Mouse (Mus musculus): ENCODE data around the gene Olfr49. TPM values are rescaled to one million over a fixed set of nuclear protein-coding genes. Genes with fewer than 3 reads are reported as not detected.

Gene Olfr49
- polyA plus RNA-seq (2012) = not detected in 2 replicates

DNA sequence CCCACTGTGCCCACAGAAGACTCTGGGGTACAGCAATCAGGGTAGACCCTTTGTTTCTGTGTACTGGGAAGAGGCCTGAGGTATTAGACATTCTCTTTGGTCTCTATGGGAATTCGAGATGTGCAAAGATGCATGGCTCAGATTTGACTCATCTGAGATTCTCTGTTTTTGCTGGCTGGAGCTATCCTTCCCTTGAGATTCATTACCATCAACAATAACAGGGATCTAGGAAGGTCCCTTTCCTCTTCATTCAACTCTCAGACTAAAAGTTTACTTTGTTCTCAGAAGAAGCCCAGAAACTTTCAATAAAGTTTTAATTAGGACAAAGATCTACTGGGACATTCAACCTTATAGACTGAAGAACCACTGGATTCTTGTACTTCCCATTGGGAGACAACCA is at the start of gene Olfr49:
Gene Olfr49 (minus strand): TSS at position 101 of the 400 bp plus-strand sequence.
- H3K27me3 ChIP-seq (ENCODE audit: control insufficient read depth) = peaks cover 4% of the 10 kb centered on the region; the same call in 1 of the 2 replicates
- no peak within 1 kb of the TSS for H3K4me3 ChIP-seq (replicated peaks)
- no peaks in the 10 kb centered on the region for H3K4me1 ChIP-seq (ENCODE audit: control insufficient read depth)
- H3K36me3 ChIP-seq (ENCODE audit: control insufficient read depth) = no peaks in the 10 kb centered on the region
- no peak for TF ChIP-seq TAL1 (IDR thresholded peaks at IDR 0.05; ENCODE audit: low read length)
- TF ChIP-seq GATA1 (IDR thresholded peaks at IDR 0.05; ENCODE audit: low read length) = no peak
- no peaks in the 10 kb centered on the region for H3K9me3 ChIP-seq (ENCODE audit: control insufficient read depth, low read length)

DNA sequence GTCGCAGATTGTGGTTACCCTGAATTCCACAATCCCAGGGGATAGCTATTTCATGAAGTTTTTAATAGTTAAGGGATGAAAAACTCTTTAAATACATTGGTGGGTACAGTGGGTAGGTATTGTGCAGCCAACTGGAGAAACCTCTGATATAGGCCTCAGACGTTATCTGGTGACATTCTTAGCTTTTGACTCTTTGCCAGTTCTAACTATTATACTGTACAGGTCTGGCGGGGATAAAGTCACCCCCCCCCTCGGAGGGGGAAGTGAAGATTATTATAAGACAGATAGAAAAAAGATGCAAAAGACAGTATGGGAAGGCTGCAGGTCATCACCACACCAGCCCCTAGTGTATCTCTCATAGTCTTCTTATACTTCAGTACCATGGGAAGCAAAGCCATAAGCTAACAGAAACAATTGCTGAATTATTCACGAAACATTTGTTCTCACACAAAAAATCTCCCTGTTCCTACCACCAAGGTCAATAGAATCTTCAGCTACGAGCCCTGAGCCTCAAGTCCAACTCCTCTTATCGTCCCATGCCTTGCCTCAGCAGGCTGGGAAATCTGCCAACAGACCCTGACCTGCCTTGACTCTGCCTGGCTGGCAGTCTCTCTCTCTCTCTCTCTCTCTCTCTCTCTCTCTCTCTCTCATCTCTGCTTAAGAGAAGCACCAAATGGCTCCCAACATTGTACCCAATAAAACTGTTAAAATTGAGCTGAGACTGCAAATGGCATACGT is 48.9 kb upstream of the Olfr49 start:
- Histone ChIP-seq H3K4me3 (replicated peaks) (no peak overlapping the region), H3K36me3 (ENCODE audit: control insufficient read depth) (no peaks in the 10 kb centered on the region), H3K4me1 (ENCODE audit: control insufficient read depth) (no peaks in the 10 kb centered on the region), H3K9me3 (ENCODE audit: control insufficient read depth, low read length) (no peaks in the 10 kb centered on the region), H3K27me3 (ENCODE audit: control insufficient read depth) (no peaks in the 10 kb centered on the region)
- TF ChIP-seq TAL1 (IDR thresholded peaks at IDR 0.05; ENCODE audit: low read length) (no peak), GATA1 (IDR thresholded peaks at IDR 0.05; ENCODE audit: low read length) (no peak)

DNA sequence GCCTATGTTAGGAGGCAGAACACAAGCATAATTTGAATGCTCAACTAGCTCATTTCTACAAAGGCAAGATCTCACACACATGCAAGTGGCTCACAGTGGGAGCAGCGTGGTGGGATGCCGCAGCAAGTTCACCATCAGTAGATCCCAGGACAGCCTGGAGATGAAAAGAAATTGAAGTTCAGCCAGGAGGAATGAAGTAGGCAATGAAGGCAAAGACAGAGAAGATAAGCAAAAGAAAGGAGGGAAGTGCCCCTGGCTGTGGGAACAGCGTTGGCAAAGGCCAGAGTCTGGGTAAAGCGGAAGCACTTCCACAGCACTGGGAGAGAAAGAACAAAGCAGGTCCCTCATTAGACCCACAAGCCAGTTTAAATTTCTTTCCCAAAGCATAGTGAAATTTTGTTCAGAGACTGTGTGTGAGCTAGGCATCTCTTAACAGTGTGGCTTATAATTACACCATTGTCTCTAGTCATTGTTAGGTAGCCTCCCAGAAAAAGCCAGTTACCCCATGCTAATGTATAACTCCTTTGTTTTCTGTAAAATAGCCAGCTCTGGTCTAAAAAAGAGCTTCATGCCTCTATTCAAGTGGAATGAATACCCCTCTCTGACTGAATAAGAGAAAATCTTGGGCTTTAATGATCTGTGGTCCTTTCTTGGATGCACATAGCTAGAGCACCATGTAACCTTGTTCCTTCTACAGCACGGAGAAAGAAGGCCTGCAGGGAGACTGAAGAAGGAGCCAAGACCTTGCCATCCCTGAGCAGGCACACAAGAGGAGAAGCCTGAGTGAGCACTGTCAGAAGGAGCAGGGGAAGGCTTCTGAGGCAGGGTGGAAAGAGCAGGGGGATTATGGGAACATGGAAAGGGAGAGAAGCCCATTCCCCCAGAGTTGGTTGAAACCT is 47.7 kb upstream of the Olfr49 start:
- no peak overlapping the region for H3K4me3 ChIP-seq (replicated peaks)
- H3K36me3 ChIP-seq (ENCODE audit: control insufficient read depth) = no peaks in the 10 kb centered on the region
- TF ChIP-seq GATA1 (IDR thresholded peaks at IDR 0.05; ENCODE audit: low read length) (no peak), TAL1 (IDR thresholded peaks at IDR 0.05; ENCODE audit: low read length) (no peak)
- H3K9me3 ChIP-seq (ENCODE audit: control insufficient read depth, low read length) = no peaks in the 10 kb centered on the region
- H3K27me3 ChIP-seq (ENCODE audit: control insufficient read depth) = no peaks in the 10 kb centered on the region
- H3K4me1 ChIP-seq (ENCODE audit: control insufficient read depth) = no peaks in the 10 kb centered on the region

DNA sequence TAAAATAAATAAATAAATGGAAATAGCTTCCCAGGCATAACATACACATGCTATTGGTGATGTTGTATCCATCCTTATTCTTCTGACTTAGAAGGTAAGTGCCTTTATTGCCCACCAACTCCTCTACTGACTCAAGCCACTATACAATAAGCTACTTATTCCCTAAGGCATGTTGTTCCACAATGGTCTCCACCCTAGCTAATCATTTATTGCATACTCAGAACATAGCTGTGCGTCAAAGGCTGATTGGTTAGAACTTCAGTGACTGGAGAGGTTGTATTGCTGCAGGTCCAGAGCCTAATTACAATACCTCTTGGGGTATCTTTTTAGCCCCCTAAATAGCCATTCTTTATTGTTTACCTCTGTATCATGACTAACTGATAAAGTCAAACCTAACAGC is 46.4 kb upstream of the Olfr49 start:
- no peak overlapping the region for H3K4me3 ChIP-seq (replicated peaks)
- H3K9me3 ChIP-seq (ENCODE audit: control insufficient read depth, low read length) = no peaks in the 10 kb centered on the region
- TF ChIP-seq GATA1 (IDR thresholded peaks at IDR 0.05; ENCODE audit: low read length) (no peak), TAL1 (IDR thresholded peaks at IDR 0.05; ENCODE audit: low read length) (no peak)
- no peaks in the 10 kb centered on the region for H3K27me3 ChIP-seq (ENCODE audit: control insufficient read depth)
- no peaks in the 10 kb centered on the region for H3K4me1 ChIP-seq (ENCODE audit: control insufficient read depth)
- no peaks in the 10 kb centered on the region for H3K36me3 ChIP-seq (ENCODE audit: control insufficient read depth)

DNA sequence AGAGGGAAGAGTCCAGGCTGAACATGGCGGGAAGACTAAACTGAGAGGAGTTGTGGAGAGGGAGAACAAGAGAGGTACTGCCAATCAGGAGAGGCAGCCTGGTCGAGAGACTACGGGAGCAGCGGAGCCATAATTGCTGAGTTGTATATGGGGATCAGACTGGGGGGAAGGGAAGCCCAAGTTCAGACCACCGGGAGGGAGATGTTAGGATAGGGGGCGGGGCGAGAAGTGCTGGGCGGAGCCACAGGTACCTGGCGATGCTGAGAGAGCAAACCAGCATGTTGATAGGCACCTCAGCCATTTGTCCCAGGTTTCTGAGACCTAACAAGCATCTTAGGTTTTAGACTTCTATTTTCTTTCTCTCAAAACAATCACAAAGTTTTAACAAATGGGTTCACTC is 44.5 kb upstream of the Olfr49 start:
- Histone ChIP-seq H3K4me3 (replicated peaks) (no peak overlapping the region), H3K36me3 (ENCODE audit: control insufficient read depth) (no peaks in the 10 kb centered on the region), H3K27me3 (ENCODE audit: control insufficient read depth) (no peaks in the 10 kb centered on the region), H3K9me3 (ENCODE audit: control insufficient read depth, low read length) (no peaks in the 10 kb centered on the region), H3K4me1 (ENCODE audit: control insufficient read depth) (no peaks in the 10 kb centered on the region)
- TF ChIP-seq GATA1 (IDR thresholded peaks at IDR 0.05; ENCODE audit: low read length) = no peak
- no peak for TF ChIP-seq TAL1 (IDR thresholded peaks at IDR 0.05; ENCODE audit: low read length)

DNA sequence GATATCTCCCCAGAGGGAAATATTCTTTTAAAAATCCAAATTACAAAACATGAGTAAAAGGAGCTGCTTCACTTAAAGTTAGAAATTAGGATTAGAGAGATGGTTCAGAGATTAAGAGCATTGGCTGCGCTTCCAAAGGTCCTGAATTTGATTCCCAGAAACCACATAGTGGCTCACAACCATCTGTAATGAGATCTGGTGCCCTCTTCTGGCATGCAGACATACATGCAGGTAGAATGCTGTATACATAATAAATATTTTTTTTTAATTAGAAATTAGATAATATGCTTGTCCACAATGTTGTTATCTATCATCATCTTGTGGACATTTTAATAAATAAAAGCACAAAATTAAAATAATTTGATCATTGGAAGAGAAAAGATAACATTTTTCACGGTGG is 43.8 kb upstream of the Olfr49 start:
- TF ChIP-seq GATA1 (IDR thresholded peaks at IDR 0.05; ENCODE audit: low read length) (no peak), TAL1 (IDR thresholded peaks at IDR 0.05; ENCODE audit: low read length) (no peak)
- Histone ChIP-seq H3K9me3 (ENCODE audit: control insufficient read depth, low read length) (no peaks in the 10 kb centered on the region), H3K4me3 (replicated peaks) (no peak overlapping the region), H3K4me1 (ENCODE audit: control insufficient read depth) (no peaks in the 10 kb centered on the region), H3K27me3 (ENCODE audit: control insufficient read depth) (no peaks in the 10 kb centered on the region), H3K36me3 (ENCODE audit: control insufficient read depth) (no peaks in the 10 kb centered on the region)

DNA sequence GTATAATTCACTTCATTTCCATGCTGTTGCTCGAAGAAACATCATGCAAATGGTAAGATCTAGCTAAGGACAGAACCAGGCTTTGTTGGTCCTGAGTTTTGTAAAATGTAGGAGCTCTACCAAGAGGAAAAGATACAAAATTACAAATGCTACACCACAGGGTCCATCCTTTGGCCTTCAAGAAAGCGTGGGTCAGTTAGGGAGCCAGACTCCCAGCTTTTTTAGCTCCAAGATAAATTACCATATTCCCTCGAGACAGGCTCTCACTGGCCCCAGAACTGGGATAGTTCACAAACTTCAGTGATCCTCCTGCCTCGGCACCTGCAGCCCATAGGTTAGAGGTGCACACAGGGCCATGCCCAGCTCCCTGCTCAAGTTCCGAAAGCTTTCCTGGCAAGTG is 39.7 kb upstream of the Olfr49 start:
- TF ChIP-seq TAL1 (IDR thresholded peaks at IDR 0.05; ENCODE audit: low read length) = no peak
- TF ChIP-seq GATA1 (IDR thresholded peaks at IDR 0.05; ENCODE audit: low read length) = no peak

DNA sequence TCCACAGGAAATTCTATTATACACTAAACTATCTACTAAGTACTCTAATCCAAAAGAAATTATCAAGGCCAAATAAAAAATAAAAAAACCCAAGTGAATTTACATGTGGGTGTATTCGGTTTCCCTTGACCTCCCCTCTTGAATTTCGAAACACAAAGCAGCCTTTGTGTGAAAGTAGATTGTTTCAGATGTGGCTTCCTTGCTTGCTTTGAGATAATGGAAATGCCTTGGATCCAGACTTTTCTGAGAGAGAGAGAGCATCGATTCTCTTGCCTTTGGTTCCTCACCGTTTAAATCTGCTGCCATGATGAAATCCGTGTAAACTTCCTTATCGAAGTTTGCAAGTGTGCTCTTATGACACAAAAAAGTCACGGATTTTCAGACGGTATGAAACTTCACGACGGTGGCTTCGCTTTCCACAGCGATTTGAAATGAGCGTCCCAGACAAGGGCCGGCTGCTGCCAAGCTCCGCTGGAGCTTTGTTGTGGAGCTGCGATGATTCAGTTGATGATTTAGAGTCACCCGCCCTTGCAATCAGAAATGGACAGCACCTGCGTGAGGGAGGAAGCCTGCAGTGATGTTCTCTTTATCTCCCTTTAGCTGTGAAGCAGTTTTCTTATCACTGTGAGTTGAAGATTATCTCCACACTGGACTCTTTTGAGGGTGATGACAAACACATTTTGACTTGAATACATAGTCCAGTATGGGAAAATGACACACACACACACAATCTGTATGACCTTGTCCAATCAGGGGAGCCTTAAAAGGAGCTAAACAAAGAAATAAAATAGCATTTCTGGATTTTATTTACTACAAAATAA is 37.0 kb upstream of the Olfr49 start:
- Histone ChIP-seq H3K9me3 (ENCODE audit: control insufficient read depth, low read length) (no peaks in the 10 kb centered on the region), H3K36me3 (ENCODE audit: control insufficient read depth) (no peaks in the 10 kb centered on the region), H3K4me3 (replicated peaks) (no peak overlapping the region), H3K27me3 (ENCODE audit: control insufficient read depth) (no peaks in the 10 kb centered on the region), H3K4me1 (ENCODE audit: control insufficient read depth) (no peaks in the 10 kb centered on the region)
- TF ChIP-seq GATA1 (IDR thresholded peaks at IDR 0.05; ENCODE audit: low read length) = no peak
- no peak for TF ChIP-seq TAL1 (IDR thresholded peaks at IDR 0.05; ENCODE audit: low read length)

More for the DNA sequence above, 39.7 kb upstream of the Olfr49 start:
- Histone ChIP-seq H3K27me3 (ENCODE audit: control insufficient read depth) (no peaks in the 10 kb centered on the region), H3K4me1 (ENCODE audit: control insufficient read depth) (no peaks in the 10 kb centered on the region), H3K4me3 (replicated peaks) (no peak overlapping the region), H3K36me3 (ENCODE audit: control insufficient read depth) (no peaks in the 10 kb centered on the region), H3K9me3 (ENCODE audit: control insufficient read depth, low read length) (no peaks in the 10 kb centered on the region)

All from erythroblast, embryonic 14.5 days (primary cell).